Mouse (Mus musculus) ovary, adult 18-20 months (tissue): ENCODE data around the gene Fgg.

Source experiments
- DNase-seq: peaks from one replicate; pipeline ENCODE4 v3.0.0; 2022; ENCODE audit warnings: low spot score, mixed read lengths

Fgg gene

DNA sequence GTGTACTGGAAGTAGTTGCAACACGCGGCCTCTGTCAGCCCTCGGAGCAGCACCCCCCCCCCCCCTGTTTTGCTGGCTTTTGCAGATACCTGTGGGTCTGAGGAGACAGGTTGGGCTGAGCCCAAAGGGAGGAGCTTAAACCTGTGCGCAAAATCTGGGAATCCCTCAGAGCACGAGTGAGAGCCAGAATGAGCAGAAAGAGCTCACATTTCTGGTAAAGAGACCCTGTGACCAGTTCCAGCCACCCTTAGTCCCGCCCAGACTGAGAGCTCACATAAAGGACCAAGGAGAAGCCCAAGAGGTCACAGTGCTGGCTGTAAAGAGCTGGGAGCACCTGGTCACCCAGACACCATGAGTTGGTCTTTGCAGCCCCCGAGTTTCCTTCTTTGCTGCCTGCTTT lies at the start of gene Fgg:
TSS of gene Fgg (plus strand) at position 168 of the 400 bp plus-strand sequence.
- DNase-seq, result no peak

GRCm38 (mm10) chr3:82971046-82971445 lies 36.5 kb upstream of the Fgg start:
- no peak for DNase-seq

DNA sequence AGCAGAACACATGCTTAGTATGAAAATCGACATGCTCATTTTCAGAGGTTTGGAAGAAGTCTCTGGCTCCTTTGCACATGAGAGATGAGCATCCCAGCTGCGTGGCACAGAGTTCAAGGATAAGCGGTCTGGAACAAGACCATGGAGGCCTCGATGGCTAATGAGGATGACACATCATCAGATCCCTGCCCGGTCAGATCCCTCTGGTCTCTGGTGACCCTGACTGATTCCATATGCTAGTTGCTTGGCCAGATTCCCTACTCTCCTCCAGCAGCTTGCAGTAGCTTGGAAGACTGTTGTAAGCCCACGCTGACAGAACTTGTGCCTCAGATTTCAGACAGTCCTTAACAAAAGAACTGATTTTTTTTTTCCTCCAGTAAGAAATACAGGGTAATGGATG lies 26.7 kb upstream of the Fgg start:
- DNase-seq, result peak; percentile 56

GRCm38 (mm10) chr3:82981861-82982260 lies 25.7 kb upstream of the Fgg start:
- no peak for DNase-seq

DNA sequence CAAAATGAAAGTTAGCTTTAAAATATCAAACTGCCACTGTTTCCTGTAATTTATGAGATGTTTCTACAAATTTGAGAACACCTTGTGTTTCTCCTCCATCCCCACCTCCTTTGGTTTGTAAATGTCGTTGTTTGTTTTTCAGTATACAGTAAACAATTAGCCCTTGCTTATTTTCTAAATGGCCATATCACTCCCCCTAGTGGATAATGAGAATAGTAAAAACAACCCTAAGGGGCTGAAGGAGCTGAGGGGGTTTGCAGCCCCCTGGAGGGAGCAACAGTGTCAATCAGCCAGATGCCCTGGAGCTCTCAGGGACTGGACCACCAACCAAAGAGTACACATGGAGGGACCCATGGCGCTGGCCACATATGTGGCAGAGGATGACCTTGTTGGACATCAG lies 22.7 kb upstream of the Fgg start:
- DNase-seq, result no peak

GRCm38 (mm10) chr3:82991963-82992362 lies 15.6 kb upstream of the Fgg start:
- DNase-seq, result no peak

DNA sequence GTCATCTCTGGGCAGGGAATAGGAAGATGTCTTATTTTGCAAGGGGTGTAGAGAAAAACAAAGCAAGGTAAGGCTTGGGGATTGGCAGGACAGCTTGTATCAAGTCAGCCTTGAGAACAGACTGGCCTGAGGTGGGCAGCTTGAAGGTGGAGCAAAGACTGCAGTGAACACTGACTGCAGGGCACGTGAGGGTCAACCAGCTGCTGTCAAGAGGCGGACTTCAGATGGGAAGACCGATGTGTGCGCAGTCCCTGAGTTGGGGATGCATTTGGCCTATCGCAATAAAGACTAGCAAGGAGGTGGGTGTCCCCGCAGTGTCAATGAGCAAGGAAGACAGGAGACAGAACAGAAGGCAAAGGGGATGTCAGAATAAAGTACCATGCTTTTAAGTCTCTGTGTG lies 14.6 kb upstream of the Fgg start:
- DNase-seq, result no peak

DNA sequence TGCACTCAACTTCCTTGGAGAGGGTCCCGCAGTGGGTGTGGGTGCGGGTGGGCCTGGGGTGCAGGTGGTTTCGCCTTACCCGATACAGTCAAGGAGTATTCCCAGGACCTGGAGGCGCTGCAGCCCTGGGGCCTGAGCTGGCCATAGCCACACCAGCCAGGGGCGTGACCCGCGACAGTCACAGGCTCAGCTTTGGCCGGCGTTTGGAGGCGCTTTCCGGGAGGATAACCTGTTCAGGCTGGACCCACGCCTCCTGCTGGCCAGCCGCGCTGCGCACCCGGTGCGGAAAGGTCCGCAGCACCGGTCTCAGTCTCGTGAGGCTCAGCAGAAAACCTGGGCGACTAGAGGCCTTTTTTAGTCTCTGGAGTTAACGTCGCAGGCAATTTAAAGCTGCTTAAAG lies 12.2 kb upstream of the Fgg start:
- peak; percentile 23 for DNase-seq

GRCm38 (mm10) chr3:82996656-82997055 lies 10.9 kb upstream of the Fgg start:
- DNase-seq, result no peak

GRCm38 (mm10) chr3:82998772-82999463 lies 8.6 kb upstream of the Fgg start:
- no peak for DNase-seq

DNA sequence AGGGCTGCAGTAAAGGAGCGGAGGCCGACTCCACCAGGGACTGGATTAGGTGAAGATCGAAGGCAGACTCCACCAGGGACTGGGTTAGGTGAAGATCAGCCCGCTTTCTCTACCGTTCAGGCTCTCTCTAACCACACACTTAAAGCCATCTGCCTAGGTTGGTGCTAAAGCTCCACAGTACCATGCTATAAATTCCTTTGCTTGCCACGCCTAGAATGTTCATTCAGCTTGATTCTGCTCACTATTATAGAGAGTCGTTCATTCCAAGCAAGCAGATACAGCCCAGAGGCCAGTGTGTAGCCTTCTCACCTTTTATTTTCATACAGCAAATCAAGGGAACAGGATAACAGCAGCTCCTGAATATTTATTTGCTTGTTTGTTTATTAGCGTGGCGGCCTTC lies 7.5 kb upstream of the Fgg start:
- no peak for DNase-seq

- DNase-seq, result no peak
These were observed 5.3 kb upstream of the Fgg start for GRCm38 (mm10) chr3:83002191-83002590.

DNA sequence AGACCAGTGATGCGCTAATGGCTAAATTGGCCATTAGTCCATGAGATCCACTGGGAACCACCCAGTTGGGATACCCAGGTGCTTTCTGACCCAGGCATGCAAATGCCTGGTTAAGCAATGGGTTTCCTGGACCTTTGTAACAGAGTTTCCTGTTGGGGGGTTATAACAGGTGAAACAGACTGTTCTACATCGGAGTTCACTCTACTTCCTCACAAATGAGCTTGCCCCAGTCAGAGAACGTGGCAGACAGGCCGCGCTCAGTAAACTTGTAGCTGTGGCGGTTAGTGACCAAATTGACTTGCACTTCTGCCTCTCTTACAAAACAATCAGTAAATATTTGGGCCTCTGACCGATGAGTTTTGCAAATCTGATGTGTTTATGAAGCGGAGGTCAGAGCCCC lies 4.5 kb upstream of the Fgg start:
- DNase-seq, result no peak

DNA sequence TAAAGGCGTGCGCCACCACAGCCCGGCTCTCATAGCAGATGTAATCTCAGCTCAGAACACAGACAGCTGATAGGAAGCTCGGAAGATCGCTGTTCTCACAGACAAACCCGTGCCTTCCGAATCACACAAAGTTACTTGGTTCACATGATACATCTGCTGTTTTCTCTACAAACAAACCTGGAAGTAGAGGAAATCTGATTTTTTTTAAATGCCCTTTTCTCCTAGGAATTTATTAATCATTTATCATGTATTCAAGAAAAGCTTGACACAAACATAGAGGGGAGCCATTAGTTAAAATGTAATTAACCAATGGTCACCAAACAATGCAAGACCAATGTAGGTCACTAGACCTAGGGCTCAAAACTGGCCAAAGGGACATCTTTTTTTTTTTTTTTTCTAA lies 2.7 kb upstream of the Fgg start:
- DNase-seq, result no peak

DNA sequence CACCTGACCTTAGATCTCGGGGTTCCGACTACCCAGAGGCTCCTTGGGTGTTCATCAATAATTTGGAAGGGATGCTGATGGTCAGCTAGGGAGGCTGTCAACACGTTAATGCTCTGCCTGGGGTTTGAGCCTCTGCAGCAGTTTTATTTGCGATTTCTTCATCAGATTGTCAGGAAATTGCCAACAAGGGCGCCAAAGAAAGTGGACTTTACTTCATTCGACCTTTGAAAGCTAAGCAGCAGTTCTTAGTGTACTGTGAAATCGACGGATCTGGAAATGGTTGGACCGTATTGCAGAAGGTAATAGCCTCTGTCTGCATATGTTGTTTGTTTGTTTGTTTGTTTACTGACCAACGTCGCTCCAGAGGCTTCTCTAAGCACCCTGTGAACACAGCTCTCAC lies 2.8 kb downstream of the Fgg start:
- DNase-seq, result no peak

DNA sequence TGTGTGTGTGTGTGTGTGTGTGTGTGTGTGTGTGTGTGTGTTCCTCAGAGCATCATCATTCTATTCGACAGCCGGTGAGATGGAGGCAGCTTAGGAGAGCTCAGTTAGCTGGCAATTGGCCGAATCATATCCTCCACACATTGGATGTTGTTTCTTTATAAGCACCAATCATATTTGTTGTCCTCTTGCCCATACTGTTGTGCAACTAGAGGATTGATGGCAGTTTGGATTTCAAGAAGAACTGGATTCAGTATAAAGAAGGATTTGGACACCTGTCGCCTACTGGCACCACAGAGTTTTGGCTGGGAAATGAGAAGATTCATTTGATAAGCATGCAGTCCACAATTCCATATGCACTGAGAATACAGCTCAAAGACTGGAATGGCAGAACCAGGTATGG lies 3.6 kb downstream of the Fgg start:
- DNase-seq, result no peak

GRCm38 (mm10) chr3:83011565-83011964 lies 4.0 kb downstream of the Fgg start:
- no peak for DNase-seq

GRCm38 (mm10) chr3:83012636-83013035 lies 5.1 kb downstream of the Fgg start:
- DNase-seq, result no peak

- DNase-seq, result no peak
These were observed 6.4 kb downstream of the Fgg start for GRCm38 (mm10) chr3:83013951-83014350.

DNA sequence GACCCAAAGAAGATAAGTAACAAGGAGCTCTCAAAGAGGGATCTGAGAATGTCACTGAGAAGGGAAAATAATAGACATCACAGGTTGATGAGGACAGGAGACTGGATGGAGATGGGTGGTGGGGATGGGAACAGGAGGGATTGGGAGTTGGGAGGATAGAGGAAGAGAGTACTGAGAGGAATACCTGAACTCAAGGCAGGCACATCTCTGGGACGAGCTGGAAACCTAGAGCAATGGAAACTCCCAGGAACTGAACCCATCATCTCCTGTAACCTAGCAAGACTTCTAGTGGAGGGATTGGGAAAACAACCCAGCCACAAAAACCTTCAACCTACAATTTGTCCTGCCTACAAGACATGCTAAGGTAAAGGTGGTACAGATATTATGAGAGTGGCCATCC lies 8.7 kb downstream of the Fgg start:
- DNase-seq, result no peak

GRCm38 (mm10) chr3:83020387-83020786 lies 12.9 kb downstream of the Fgg start:
- no peak for DNase-seq

DNA sequence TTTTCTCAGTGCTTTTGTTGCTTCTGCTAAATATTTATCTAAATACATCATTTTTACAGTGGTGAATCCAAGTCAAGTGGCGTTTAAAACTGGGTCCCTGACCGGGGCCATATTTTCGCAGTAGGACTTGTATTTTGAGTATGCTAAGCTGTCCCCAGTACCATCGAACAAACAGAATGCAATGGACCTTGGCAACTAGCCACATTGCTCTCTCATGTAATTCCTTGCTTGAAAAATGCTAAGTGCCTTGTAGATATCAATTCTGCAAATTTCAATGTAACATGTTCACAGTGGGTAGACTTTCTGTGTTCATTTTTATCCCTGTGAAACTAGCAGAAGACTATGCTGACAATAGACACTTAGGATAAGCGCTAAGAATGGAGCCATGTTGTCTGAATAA lies 13.7 kb downstream of the Fgg start:
- no peak for DNase-seq

GRCm38 (mm10) chr3:83025036-83025435 lies 17.5 kb downstream of the Fgg start:
- no peak for DNase-seq

DNA sequence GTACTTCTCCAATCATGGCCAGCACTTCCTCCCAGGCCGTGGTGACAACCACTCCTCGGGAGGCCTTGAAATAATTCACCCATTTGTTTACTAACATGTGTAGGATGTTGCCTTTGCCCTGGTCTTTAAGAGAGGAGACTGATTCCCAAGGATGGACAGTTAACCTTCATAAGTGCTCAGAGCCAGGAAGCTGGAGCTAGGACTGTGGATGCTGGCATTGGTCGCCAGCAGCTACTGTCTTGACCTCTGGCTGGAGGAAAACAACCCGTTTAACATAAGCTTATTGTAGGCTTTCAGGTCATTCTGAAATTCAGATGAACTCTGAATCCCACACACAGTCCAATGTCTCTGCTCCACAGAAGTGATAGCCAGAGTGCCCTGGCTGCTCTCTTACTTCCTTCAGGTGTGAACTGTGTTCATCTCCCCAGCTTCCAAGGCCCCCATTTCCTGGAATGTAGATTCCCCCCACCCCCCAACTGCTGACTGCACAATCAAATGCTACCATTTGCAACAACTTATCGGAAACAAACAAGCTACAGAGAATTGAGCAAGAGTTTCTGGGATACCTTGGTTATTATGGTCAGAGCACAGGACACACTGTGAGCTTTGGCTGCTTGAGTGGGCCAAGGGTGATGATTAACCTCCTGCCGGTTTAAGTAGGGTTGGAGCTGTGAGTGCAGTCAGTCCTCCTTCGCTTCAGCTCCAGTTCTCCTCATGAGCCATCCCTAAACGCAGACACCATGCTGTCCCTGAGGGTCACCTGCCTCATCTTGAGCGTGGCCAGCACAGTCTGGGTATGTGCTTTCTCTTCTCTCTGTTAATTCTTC lies 18.2 kb downstream of the Fgg start, which contains the start of gene Fga:
TSS of gene Fga (plus strand) at position 602 of the 827 bp plus-strand sequence.
- no peak for DNase-seq
